Mouse (Mus musculus): ENCODE results near the gene Crybg1. TPM values are rescaled to one million over a fixed set of nuclear protein-coding genes. Genes with fewer than 3 reads are reported as not detected.

The Crybg1 gene
- polyA plus RNA-seq, 2 experiments, result 0.25 to 0.48 TPM

- H3K4me1 ChIP-seq (replicated peaks; ENCODE audit: control insufficient read depth in 2 of 2, insufficient read depth in 2 of 2, low read length in 1 of 2), result peaks cover 18 to 31% of the 10 kb centered on the region in 2 experiments
- H3K27ac ChIP-seq, result no peak overlapping the region
- H3K27me3 ChIP-seq (ENCODE audit: control insufficient read depth, insufficient read depth, low read length), result no peaks in the 10 kb centered on the region
- ATAC-seq (ENCODE audit: insufficient read depth) (no peak), DNase-seq (ENCODE audit: low read depth in 3 of 3, low spot score in 3 of 3) (no peak)
- H3K4me3 ChIP-seq (ENCODE audit: insufficient read depth in 1 of 2, low read depth in 2 of 2, low read length in 2 of 2), result no peak overlapping the region
- WGBS (ENCODE audit: insufficient replicate concordance), result 77% methylated on average over 5 of the region's 5 CpGs
- H3K36me3 ChIP-seq (replicated peaks; ENCODE audit: control insufficient read depth, insufficient read depth, low read depth), result no peaks in the 10 kb centered on the region
- H3K9ac ChIP-seq (replicated peaks), result no peak overlapping the region
- no peaks in the 10 kb centered on the region for H3K9me3 ChIP-seq (ENCODE audit: control insufficient read depth, low read length)
- TF ChIP-seq EP300 (IDR thresholded peaks at IDR 0.05; ENCODE audit: low read depth) (no peak), CTCF (IDR thresholded peaks at IDR 0.05; ENCODE audit: low read depth) (no peak)
- no peak overlapping the region for H3K4me2 ChIP-seq (ENCODE audit: low read depth)
Measured at GRCm38 (mm10) chr10:44167061-44167460, 18.4 kb upstream of the Crybg1 start.

GRCm38 (mm10) chr10:44164258-44164975 is 15.8 kb upstream of the Crybg1 start:
- no peaks in the 10 kb centered on the region for H3K36me3 ChIP-seq (replicated peaks; ENCODE audit: control insufficient read depth, insufficient read depth, low read depth)
- ATAC-seq (ENCODE audit: insufficient read depth), result peak; percentile 97
- no peaks in the 10 kb centered on the region for H3K9me3 ChIP-seq (ENCODE audit: control insufficient read depth, low read length)
- peak overlapping the region; percentile 35; the same call in 1 of the 2 replicates for H3K9ac ChIP-seq (replicated peaks)
- DNase-seq (ENCODE audit: low read depth in 3 of 3, low spot score in 3 of 3), result peak; percentile 59 to 72 (median 69)
- no peak overlapping the region for H3K4me3 ChIP-seq (ENCODE audit: insufficient read depth in 1 of 2, low read depth in 2 of 2, low read length in 2 of 2)
- peak overlapping the region; percentile 55 for H3K4me2 ChIP-seq (ENCODE audit: low read depth)
- no peak for TF ChIP-seq CTCF (IDR thresholded peaks at IDR 0.05; ENCODE audit: low read depth)
- TF ChIP-seq EP300 (IDR thresholded peaks at IDR 0.05; ENCODE audit: low read depth), result peak; percentile 90
- H3K4me1 ChIP-seq (replicated peaks; ENCODE audit: control insufficient read depth in 2 of 2, insufficient read depth in 2 of 2, low read length in 1 of 2), result peaks cover 18 to 31% of the 10 kb centered on the region in 2 experiments
- peak overlapping the region; percentile 89 for H3K27ac ChIP-seq
- 46% methylated on average over 8 of the region's 8 CpGs for WGBS (ENCODE audit: insufficient replicate concordance)
- no peaks in the 10 kb centered on the region for H3K27me3 ChIP-seq (ENCODE audit: control insufficient read depth, insufficient read depth, low read length)

GRCm38 (mm10) chr10:44163028-44163427 is 14.4 kb upstream of the Crybg1 start:
- peaks cover 18 to 31% of the 10 kb centered on the region in 2 experiments for H3K4me1 ChIP-seq (replicated peaks; ENCODE audit: control insufficient read depth in 2 of 2, insufficient read depth in 2 of 2, low read length in 1 of 2)
- H3K9me3 ChIP-seq (ENCODE audit: control insufficient read depth, low read length), result no peaks in the 10 kb centered on the region
- H3K27me3 ChIP-seq (ENCODE audit: control insufficient read depth, insufficient read depth, low read length), result no peaks in the 10 kb centered on the region
- DNase-seq (ENCODE audit: low read depth in 3 of 3, low spot score in 3 of 3) (no peak), ATAC-seq (ENCODE audit: insufficient read depth) (no peak)
- H3K36me3 ChIP-seq (replicated peaks; ENCODE audit: control insufficient read depth, insufficient read depth, low read depth), result no peaks in the 10 kb centered on the region
- no peak overlapping the region for H3K27ac ChIP-seq
- no peak overlapping the region for H3K9ac ChIP-seq (replicated peaks)
- no peak overlapping the region for H3K4me3 ChIP-seq (ENCODE audit: insufficient read depth in 1 of 2, low read depth in 2 of 2, low read length in 2 of 2)
- H3K4me2 ChIP-seq (ENCODE audit: low read depth), result no peak overlapping the region
- WGBS (ENCODE audit: insufficient replicate concordance), result 73% methylated on average over 4 of the region's 4 CpGs
- TF ChIP-seq EP300 (IDR thresholded peaks at IDR 0.05; ENCODE audit: low read depth) (no peak), CTCF (IDR thresholded peaks at IDR 0.05; ENCODE audit: low read depth) (no peak)

GRCm38 (mm10) chr10:44160150-44160549 is 11.5 kb upstream of the Crybg1 start:
- H3K4me1 ChIP-seq (replicated peaks; ENCODE audit: control insufficient read depth in 2 of 2, insufficient read depth in 2 of 2, low read length in 1 of 2), result peaks cover 18 to 24% of the 10 kb centered on the region in 2 experiments
- H3K27ac ChIP-seq, result no peak overlapping the region
- H3K4me2 ChIP-seq (ENCODE audit: low read depth), result no peak overlapping the region
- no peaks in the 10 kb centered on the region for H3K27me3 ChIP-seq (ENCODE audit: control insufficient read depth, insufficient read depth, low read length)
- no peaks in the 10 kb centered on the region for H3K36me3 ChIP-seq (replicated peaks; ENCODE audit: control insufficient read depth, insufficient read depth, low read depth)
- TF ChIP-seq EP300 (IDR thresholded peaks at IDR 0.05; ENCODE audit: low read depth) (no peak), CTCF (IDR thresholded peaks at IDR 0.05; ENCODE audit: low read depth) (peak; percentile 49)
- 37% methylated on average over 4 of the region's 4 CpGs for WGBS (ENCODE audit: insufficient replicate concordance)
- H3K9me3 ChIP-seq (ENCODE audit: control insufficient read depth, low read length), result no peaks in the 10 kb centered on the region
- no peak overlapping the region for H3K4me3 ChIP-seq (ENCODE audit: insufficient read depth in 1 of 2, low read depth in 2 of 2, low read length in 2 of 2)
- no peak for DNase-seq (ENCODE audit: low read depth in 3 of 3, low spot score in 3 of 3)
- ATAC-seq (ENCODE audit: insufficient read depth), result no peak
- no peak overlapping the region for H3K9ac ChIP-seq (replicated peaks)

- Histone ChIP-seq H3K36me3 (replicated peaks; ENCODE audit: control insufficient read depth, insufficient read depth, low read depth) (no peaks in the 10 kb centered on the region), H3K4me3 (ENCODE audit: insufficient read depth in 1 of 2, low read depth in 2 of 2, low read length in 2 of 2) (no peak overlapping the region), H3K27me3 (ENCODE audit: control insufficient read depth, insufficient read depth, low read length) (no peaks in the 10 kb centered on the region; the same call in none of the 2 replicates), H3K4me2 (ENCODE audit: low read depth) (no peak overlapping the region), H3K9me3 (ENCODE audit: control insufficient read depth, low read length) (no peaks in the 10 kb centered on the region), H3K27ac (no peak overlapping the region), H3K4me1 (replicated peaks; ENCODE audit: control insufficient read depth in 2 of 2, insufficient read depth in 2 of 2, low read length in 1 of 2) (peaks cover 0 to 3% of the 10 kb centered on the region in 2 experiments; a peak in 1 of 4 replicates), H3K9ac (replicated peaks) (no peak overlapping the region)
- DNase-seq (ENCODE audit: low read depth in 3 of 3, low spot score in 3 of 3) (no peak), ATAC-seq (ENCODE audit: insufficient read depth) (no peak)
- TF ChIP-seq EP300 (IDR thresholded peaks at IDR 0.05; ENCODE audit: low read depth) (no peak), CTCF (IDR thresholded peaks at IDR 0.05; ENCODE audit: low read depth) (no peak)
- 55% methylated on average over 2 of the region's 2 CpGs for WGBS (ENCODE audit: insufficient replicate concordance)
Measured at GRCm38 (mm10) chr10:44157489-44157888, 8.8 kb upstream of the Crybg1 start.
